Mouse (Mus musculus) adrenal gland, adult (tissue): ENCODE measurements around the gene Wrnip1.

Experiments
- DNase-seq, 2 experiments: peaks; one replicate each; pipeline ENCODE4 v3.0.0; 2022 to 2023; ENCODE audit warnings: low spot score in 1 of 2; ENCODE audit not compliant: inconsistent age in 2 of 2

Wrnip1 gene

GRCm38 (mm10) chr13:32803701-32804345 is 2.0 kb downstream of the Wrnip1 start:
- peak; percentile 48 to 85 for DNase-seq

DNA sequence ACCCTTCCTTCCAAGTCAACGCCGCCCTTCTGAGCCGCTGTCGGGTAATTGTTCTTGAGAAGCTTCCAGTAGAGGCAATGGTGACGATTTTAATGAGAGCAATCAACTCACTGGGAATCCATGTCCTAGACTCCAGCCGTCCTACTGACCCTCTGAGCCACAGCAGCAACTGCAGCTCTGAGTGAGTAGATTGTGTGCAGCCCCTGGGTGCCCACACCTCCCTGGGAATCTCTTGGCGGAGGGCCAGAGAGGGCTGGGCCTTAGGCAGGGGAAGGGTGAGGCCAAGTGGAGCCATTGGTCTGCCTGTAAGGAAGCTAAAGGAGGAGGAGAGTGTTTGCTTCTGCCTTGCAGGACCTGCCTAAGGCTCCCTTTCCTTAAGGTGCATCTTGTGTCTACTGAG is 5.0 kb downstream of the Wrnip1 start:
- peak in 1 of 2 experiments; percentile 47 for DNase-seq

DNA sequence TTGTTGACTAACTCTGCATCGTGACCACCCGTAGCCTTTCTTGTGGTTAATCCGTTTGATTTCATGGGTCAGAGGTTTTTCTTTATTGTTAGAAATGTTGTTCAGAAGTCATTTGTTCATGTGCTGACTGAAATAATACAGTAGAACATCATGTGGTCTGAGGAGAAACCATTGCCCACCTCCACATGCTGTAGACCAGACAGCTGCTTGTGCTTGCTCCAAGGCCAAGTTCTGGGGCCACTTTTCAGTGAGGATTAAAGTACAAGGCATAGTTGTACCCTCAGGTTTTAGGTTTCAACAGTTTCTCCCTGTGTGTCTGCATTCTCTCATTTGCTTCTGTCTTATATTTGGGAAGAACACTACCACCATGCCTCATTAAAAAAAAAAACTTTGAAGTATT is 5.8 kb downstream of the Wrnip1 start:
- DNase-seq: no peak

- DNase-seq: no peak
These were observed 17.4 kb downstream of the Wrnip1 start for GRCm38 (mm10) chr13:32819241-32819640.

DNA sequence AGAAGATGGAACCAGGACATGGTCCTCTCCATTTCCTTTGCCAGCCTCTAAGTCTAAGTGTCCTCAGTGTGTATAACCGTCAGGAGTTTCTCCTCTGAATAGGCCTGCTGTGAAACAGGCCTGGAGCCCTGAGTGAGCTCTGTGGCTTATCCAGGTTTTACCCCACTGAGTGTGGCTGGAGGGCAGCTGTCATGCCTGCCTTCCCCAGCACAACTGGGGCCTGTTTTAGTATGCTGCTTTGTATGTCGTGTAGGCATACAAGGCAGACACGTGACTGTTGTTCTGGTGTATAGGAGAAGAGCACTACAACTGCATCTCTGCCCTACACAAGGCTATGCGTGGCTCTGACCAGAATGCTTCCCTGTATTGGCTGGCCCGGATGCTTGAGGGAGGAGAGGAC is 18.1 kb downstream of the Wrnip1 start:
- DNase-seq: no peak

DNA sequence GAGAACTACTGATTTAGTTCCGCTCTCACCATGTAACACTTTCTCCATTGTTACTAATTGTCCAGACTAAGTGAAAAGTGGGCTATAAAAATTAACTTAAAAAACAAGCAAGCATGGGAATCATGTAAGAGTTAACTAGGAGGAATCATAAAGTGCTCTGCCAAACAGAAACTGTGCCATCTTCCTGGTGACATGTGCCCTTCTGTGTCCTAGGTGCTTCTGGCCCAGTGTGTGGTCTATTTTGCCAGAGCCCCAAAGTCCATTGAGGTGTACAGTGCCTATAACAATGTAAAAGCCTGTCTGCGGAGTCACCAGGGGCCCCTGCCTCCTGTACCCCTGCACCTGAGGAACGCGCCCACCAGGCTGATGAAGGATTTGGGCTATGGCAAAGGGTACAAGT is 19.8 kb downstream of the Wrnip1 start:
- DNase-seq: no peak

- no peak for DNase-seq
These were observed 21.3 kb downstream of the Wrnip1 start for GRCm38 (mm10) chr13:32823126-32823525.

DNA sequence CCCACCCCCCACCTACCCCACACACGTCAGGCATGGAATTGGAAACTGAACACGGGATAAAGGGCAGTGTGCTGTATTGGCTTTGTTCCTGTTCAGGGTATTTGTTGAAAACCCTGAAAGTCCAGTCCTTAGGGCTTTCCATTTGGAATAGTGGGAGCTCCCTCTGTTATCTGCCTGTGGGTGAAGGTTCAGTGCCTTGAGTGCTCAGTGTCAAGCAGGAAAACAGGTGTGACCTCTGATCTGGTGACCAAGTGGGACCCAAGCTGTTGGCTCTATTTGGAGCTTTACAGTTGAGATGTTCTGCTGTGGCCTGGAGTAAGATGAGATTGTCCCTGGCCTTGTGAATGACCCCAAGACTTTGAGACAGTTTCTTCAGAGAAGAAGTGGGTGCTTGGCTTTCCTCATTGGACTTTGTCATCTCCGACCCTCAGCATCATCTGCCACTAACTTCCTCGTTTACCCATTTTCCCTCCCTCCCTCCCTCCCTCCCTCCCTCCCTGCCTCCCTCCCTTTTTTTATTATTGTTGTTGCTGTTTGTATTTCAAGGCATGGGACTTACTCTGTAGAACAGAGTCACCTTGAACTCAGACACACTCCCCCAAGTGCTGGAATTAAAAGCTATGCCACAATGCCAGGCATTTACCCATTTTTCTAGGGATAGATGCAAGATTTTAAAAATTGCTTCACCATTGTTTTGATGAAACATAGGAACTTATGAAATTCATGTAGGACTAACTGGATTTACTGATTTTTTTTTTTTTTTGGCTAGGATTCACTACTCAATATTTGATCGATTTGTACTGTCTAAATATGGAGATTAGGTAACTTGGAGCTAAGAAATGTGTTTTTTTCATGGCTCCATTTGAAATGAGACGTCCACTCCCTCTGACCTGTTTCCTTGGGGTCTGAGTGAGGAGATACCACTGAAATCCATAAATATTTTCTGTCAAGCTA is 22.8 kb downstream of the Wrnip1 start:
- DNase-seq: peak in 1 of 2 experiments; percentile 48

GRCm38 (mm10) chr13:32825546-32825945 is 23.7 kb downstream of the Wrnip1 start:
- DNase-seq: no peak

GRCm38 (mm10) chr13:32827111-32827822 is 25.4 kb downstream of the Wrnip1 start:
- peak; percentile 65 to 89 for DNase-seq

GRCm38 (mm10) chr13:32827951-32828350 is 26.1 kb downstream of the Wrnip1 start:
- peak; percentile 67 to 91 for DNase-seq

DNA sequence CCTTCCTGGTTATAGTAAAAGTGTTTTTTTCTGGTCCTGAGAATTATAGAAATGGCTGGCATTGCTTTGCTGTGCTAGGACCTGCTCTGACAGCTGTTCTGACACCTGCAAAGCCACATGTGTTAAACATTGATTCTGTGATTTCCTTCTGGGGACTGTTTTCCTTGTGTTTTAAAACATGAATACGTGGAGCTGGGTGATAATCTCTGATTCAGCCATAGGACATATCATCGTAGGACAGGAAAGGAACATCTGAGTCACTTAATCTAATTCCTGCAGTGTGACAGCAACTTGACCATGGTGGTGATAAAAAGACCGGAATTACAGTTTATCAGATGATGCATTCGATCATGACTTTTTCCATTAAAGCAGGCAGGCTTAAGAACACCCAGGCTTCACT is 27.0 kb downstream of the Wrnip1 start:
- peak in 1 of 2 experiments; percentile 78 for DNase-seq

DNA sequence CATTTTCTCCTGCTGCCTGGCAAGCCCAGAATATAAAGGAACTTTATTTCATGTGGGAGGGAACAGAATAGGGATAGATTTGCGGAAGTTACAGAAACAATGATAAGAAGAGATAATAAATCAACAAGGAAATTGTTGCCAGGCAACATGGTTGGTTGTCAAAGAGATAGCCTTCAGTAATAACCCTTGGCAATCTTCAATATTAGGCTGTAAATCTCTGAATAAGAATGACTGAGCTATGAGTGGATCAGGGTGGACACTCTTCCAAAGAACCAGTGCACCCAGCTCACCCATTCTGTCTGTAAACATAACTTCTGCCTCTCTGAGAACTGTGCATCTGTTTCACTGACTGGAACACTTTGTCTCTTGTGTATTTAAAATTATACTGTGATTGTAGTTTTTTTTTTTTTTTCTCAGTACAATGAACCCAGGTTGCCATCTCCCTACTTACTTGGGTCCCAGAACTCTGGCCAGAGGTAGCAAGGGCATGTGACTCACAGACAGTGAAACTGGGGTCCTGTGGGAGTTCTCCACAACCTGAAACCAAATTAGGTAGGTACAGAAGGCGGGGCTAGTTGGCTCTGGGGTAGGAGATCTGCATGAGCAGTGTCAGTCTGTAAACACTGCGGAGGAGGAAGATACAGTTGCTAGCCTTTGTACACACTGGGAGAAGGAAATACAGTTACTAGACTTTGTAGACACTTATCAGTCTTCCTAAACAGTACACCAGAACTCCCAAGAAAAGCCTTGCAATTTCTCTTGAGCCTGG is 29.9 kb downstream of the Wrnip1 start:
- peak in 1 of 2 experiments; percentile 84 for DNase-seq

GRCm38 (mm10) chr13:32832776-32833175 is 30.9 kb downstream of the Wrnip1 start:
- no peak for DNase-seq

- no peak for DNase-seq
These were observed 31.4 kb downstream of the Wrnip1 start for GRCm38 (mm10) chr13:32833237-32833636.

DNA sequence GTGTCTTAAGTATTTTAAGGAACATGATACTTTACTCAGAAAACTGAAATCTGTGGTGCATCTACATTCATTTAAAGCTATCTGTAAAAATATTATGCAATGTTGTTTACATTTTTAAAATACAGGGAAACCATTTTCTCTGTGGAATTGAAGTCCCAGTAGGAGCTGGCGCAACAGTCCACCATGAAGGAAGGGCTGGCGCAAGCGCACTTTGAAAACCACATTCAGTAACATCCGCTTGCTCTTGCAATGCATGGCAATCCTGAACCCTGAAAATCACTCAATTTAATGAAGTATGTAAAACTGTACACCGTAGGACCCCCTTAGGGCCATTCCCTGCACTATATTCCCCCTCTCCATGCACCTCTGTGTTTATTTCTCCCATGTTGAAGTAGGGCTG is 32.7 kb downstream of the Wrnip1 start:
- DNase-seq: no peak

DNA sequence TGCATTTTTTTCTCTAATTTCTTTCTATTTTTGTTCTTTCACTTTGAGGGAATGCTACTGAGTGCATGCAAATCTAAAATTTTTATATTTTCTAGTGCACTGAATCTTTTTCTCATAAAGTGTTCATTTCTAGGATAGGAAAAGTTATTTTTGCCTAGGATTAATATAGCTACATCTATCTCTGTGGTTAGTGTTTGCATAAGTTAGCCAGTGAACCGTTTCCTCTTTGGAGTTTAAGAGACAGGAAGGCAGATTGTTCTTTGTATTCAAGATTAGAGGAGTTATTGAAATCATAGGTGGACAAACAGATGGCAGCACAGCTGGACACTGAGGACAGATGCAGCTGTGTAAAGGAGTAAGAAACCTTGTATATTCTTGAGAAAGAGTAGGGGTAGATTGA is 37.5 kb downstream of the Wrnip1 start:
- no peak for DNase-seq

DNA sequence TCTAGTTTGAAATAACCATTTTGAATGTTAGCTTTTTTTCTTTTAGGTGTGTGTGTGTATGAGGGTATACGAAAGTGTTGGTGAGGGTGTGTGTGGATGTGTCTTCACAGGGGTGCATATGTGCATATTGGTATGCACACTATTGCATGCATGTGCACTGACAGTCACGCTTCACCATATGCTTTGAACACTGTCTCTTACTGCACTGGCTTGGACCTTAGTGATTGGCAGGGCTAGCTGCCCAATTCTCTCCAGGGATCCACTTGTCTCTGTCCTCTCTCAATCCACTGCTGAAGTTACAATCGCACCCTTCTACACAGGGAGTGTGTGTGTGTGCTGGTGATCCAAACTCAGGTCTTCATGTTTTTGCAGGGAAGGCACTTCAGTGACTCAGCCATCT is 39.5 kb downstream of the Wrnip1 start:
- DNase-seq: no peak

DNA sequence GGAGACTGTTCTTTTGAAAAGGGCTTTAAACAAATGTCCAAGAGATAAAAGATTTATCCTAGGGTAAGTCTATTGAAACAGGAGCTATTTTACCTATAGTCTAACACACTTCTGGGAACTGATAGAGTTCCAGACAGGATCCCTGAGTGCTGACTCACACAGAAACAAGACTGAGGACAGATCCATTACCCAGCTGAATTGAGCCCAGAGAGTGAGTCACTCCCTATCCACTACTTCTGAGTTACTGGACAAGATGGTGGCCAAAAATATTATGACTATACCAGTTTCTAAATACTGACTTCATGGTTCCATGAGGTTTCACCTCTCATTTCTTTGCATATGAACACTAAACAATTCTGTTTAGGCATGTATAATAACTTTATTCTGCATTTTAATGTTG is 44.4 kb downstream of the Wrnip1 start:
- peak in 1 of 2 experiments; percentile 65 for DNase-seq

GRCm38 (mm10) chr13:32849092-32849491 is 47.3 kb downstream of the Wrnip1 start:
- no peak for DNase-seq
